Mouse (Mus musculus) lung, embryonic 14.5 days (tissue): ENCODE measurements around the gene Slc6a21. TPM values are rescaled to one million over a fixed set of nuclear protein-coding genes. Genes with fewer than 3 reads are reported as not detected.
A peak's percentile ranks its signal among the peaks of the same experiment; 100 is the strongest.

ENCODE experiments used
- ATAC-seq: fragments of 200-750 bp; cut with Nextera tagmentation; 2 replicates; pipeline ENCODE4 v1.8.0; 2017; ENCODE audit warnings: mild to moderate bottlenecking, moderate TSS enrichment, moderate library complexity; ENCODE audit not compliant: insufficient read depth
- DNase-seq: peaks from one replicate; pipeline ENCODE4 v3.0.0-alpha.2; 2015
- H3K27ac ChIP-seq: fragments of 300-500 bp; sonication (generic); 2 replicates; pipeline ENCODE4 v1.5.1; 2014; ENCODE audit warnings: low read depth, mild to moderate bottlenecking, moderate library complexity
- H3K27me3 ChIP-seq: fragments of 300-500 bp; sonication (generic); 2 replicates; pipeline ENCODE4 v1.6.1; 2014; ENCODE audit warnings: low read length, control low read depth; ENCODE audit not compliant: insufficient read depth
- H3K36me3 ChIP-seq: fragments of 300-500 bp; sonication (generic); 2 replicates; pipeline ENCODE4 v1.6.1; 2014; ENCODE audit warnings: control low read depth; ENCODE audit not compliant: insufficient read depth
- H3K4me1 ChIP-seq: fragments of 300-500 bp; sonication (generic); 2 replicates; pipeline ENCODE4 v1.6.1; 2014; ENCODE audit warnings: antibody characterized with exemption, control low read depth; ENCODE audit not compliant: insufficient read depth
- H3K4me2 ChIP-seq: fragments of 300-500 bp; sonication (generic); 2 replicates; pipeline ENCODE4 v1.6.1; 2014; ENCODE audit warnings: mild to moderate bottlenecking
- H3K4me3 ChIP-seq: fragments of 300-500 bp; sonication (generic); 2 replicates; pipeline ENCODE4 v1.5.1; 2014; ENCODE audit warnings: low read depth, low read length
- H3K9ac ChIP-seq: fragments of 300-500 bp; sonication (generic); 2 replicates; pipeline ENCODE4 v1.6.1; 2014
- H3K9me3 ChIP-seq: fragments of 300-500 bp; sonication (generic); 2 replicates; pipeline ENCODE4 v1.6.1; 2016; ENCODE audit warnings: low read depth, low read length, control low read depth
- CTCF ChIP-seq: IDR thresholded peaks from 2 replicates; pipeline ENCODE4 v1.5.1; 2016; ENCODE audit warnings: antibody characterized with exemption, low read depth
- WGBS: fragments of 180-500 bp; shearing (Covaris S2); extraction: QIAGEN DNeasy Blood & Tissue Kit; methylation state at CpG from one replicate; pipeline ENCODE4 v1.1.7; 2014; 5-methylcytosine and 5-hydroxymethylcytosine counted together
- polyA plus RNA-seq: library from polyadenylated mRNA; unstranded; fragments of >200 nt; fragmentation: Nextera tagmentation; extraction: Ambion mirVana; gene quantifications from 2 replicates; pipeline ENCODE4 v1.2.1, GENCODE M21; 2014

Gene Slc6a21
- not detected in 2 replicates for polyA plus RNA-seq

GRCm38 (mm10) chr7:45277136-45277760 is at the start of gene Slc6a21:
Gene Slc6a21 (plus strand): TSS chr7:45277513.
- WGBS = 6% methylated on average over 44 of the region's 44 CpGs
- no peaks in the 10 kb centered on the region for H3K36me3 ChIP-seq
- no peaks in the 10 kb centered on the region for H3K4me1 ChIP-seq
- no peaks in the 10 kb centered on the region for H3K27me3 ChIP-seq
- H3K4me3 ChIP-seq = peak within 1 kb of the TSS; percentile 38
- no peak for ATAC-seq
- H3K4me2 ChIP-seq = peak within 1 kb of the TSS; percentile 65
- peak; percentile 76 for TF ChIP-seq CTCF
- no peaks in the 10 kb centered on the region for H3K9me3 ChIP-seq
- no peak within 1 kb of the TSS for H3K27ac ChIP-seq
- H3K9ac ChIP-seq = peak within 1 kb of the TSS; percentile 27
- DNase-seq = peak; percentile 69

- Histone ChIP-seq H3K27ac (no peak overlapping the region), H3K9me3 (no peaks in the 10 kb centered on the region), H3K4me1 (no peaks in the 10 kb centered on the region), H3K36me3 (peaks cover 95% of the 10 kb centered on the region), H3K9ac (no peak overlapping the region), H3K4me2 (no peak overlapping the region), H3K4me3 (no peak overlapping the region), H3K27me3 (no peaks in the 10 kb centered on the region)
- ATAC-seq (no peak), DNase-seq (no peak)
- 89% methylated on average over 18 of the region's 18 CpGs for WGBS
- TF ChIP-seq CTCF = no peak
Measured at GRCm38 (mm10) chr7:45228548-45228947, 48.8 kb upstream of the Slc6a21 start.

- no peaks in the 10 kb centered on the region for H3K9me3 ChIP-seq
- DNase-seq = no peak
- no peak for ATAC-seq
- no peak overlapping the region for H3K4me2 ChIP-seq
- H3K27me3 ChIP-seq = no peaks in the 10 kb centered on the region
- H3K9ac ChIP-seq = no peak overlapping the region
- TF ChIP-seq CTCF = no peak
- no peak overlapping the region for H3K4me3 ChIP-seq
- H3K27ac ChIP-seq = no peak overlapping the region
- H3K36me3 ChIP-seq = peaks cover 95% of the 10 kb centered on the region
- WGBS = 90% methylated on average over 8 of the region's 8 CpGs
- H3K4me1 ChIP-seq = no peaks in the 10 kb centered on the region
Measured at GRCm38 (mm10) chr7:45229046-45229445, 48.3 kb upstream of the Slc6a21 start.

GRCm38 (mm10) chr7:45229459-45230203 is 47.7 kb upstream of the Slc6a21 start:
- H3K9ac ChIP-seq = no peak overlapping the region
- peaks cover under 1% of the 10 kb centered on the region; the same call in 1 of the 2 replicates for H3K4me1 ChIP-seq
- no peak overlapping the region for H3K27ac ChIP-seq
- no peaks in the 10 kb centered on the region for H3K9me3 ChIP-seq
- WGBS = 88% methylated on average over 7 of the region's 7 CpGs
- no peak for TF ChIP-seq CTCF
- peaks cover 91% of the 10 kb centered on the region for H3K36me3 ChIP-seq
- no peak for ATAC-seq
- no peak for DNase-seq
- no peaks in the 10 kb centered on the region for H3K27me3 ChIP-seq
- no peak overlapping the region for H3K4me2 ChIP-seq
- no peak overlapping the region for H3K4me3 ChIP-seq

GRCm38 (mm10) chr7:45231192-45231591 is 46.1 kb upstream of the Slc6a21 start:
- H3K9me3 ChIP-seq = no peaks in the 10 kb centered on the region
- DNase-seq (no peak), ATAC-seq (no peak)
- no peak overlapping the region for H3K27ac ChIP-seq
- no peak overlapping the region for H3K4me2 ChIP-seq
- peaks cover 3% of the 10 kb centered on the region; the same call in 1 of the 2 replicates for H3K4me1 ChIP-seq
- no peak overlapping the region for H3K4me3 ChIP-seq
- H3K27me3 ChIP-seq = no peaks in the 10 kb centered on the region
- WGBS = 84% methylated on average over 12 of the region's 12 CpGs
- no peak overlapping the region for H3K9ac ChIP-seq
- H3K36me3 ChIP-seq = peaks cover 75% of the 10 kb centered on the region
- TF ChIP-seq CTCF = no peak

GRCm38 (mm10) chr7:45231941-45232340 is 45.4 kb upstream of the Slc6a21 start:
- DNase-seq = no peak
- Histone ChIP-seq H3K27me3 (no peaks in the 10 kb centered on the region), H3K9ac (no peak overlapping the region), H3K27ac (no peak overlapping the region), H3K4me1 (peaks cover 3% of the 10 kb centered on the region; the same call in 1 of the 2 replicates), H3K9me3 (no peaks in the 10 kb centered on the region), H3K4me2 (no peak overlapping the region), H3K36me3 (peaks cover 68% of the 10 kb centered on the region), H3K4me3 (no peak overlapping the region)
- no peak for ATAC-seq
- 81% methylated on average over 11 of the region's 11 CpGs for WGBS
- no peak for TF ChIP-seq CTCF

GRCm38 (mm10) chr7:45232716-45233465 is 44.4 kb upstream of the Slc6a21 start:
- H3K27me3 ChIP-seq = no peaks in the 10 kb centered on the region
- H3K4me2 ChIP-seq = no peak overlapping the region
- H3K4me3 ChIP-seq = no peak overlapping the region
- DNase-seq (no peak), ATAC-seq (no peak)
- peaks cover 3% of the 10 kb centered on the region; the same call in 1 of the 2 replicates for H3K4me1 ChIP-seq
- no peak for TF ChIP-seq CTCF
- peaks cover 60% of the 10 kb centered on the region for H3K36me3 ChIP-seq
- no peak overlapping the region for H3K27ac ChIP-seq
- 54% methylated on average over 13 of the region's 13 CpGs for WGBS
- no peaks in the 10 kb centered on the region for H3K9me3 ChIP-seq
- H3K9ac ChIP-seq = no peak overlapping the region
